In the genomic region with DNA sequence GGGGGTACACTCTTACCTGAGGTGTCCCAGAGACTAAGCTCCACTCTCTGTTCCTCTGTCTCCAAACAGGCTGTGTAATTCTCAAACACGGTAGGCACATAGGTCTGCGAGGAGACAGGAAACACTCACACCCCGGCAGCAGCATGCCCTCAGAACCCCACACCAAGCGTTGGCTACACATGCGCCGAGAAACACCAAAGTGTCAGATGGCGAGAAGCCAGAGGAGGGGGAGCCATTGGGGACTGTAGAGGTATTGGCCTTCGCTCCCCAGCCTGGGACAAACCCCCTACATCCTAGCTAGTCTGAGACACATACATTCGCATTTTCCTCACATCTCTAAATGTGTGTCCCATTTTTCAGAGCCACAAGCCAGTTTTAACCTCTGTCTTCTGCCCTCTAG, we compare ENCODE assay signal across 8 mouse cellular contexts. TPM values are rescaled to one million over a fixed set of nuclear protein-coding genes. Genes with fewer than 3 reads are reported as not detected.
DNase-seq lines count a peak whose midpoint lies in the region; ATAC-seq lines count a peak whose summit lies in the region.

No protein-coding gene starts in this region.

- under 1% methylated on average over 9 of the region's 9 CpGs for WGBS in hindbrain, embryonic 15.5 days

- H3K9ac ChIP-seq in hindbrain, embryonic 15.5 days, result peak overlapping the region; percentile 52

- no peak overlapping the region for H3K27ac ChIP-seq in hindbrain, embryonic 15.5 days (replicated peaks)

- H3K4me1 ChIP-seq in hindbrain, embryonic 15.5 days (replicated peaks), result peaks cover 42% of the 10 kb centered on the region

- DNase-seq in adrenal gland, postnatal 14 days, result peak; percentile 38
- no peak for DNase-seq in adrenal gland, adult 8-10 months
- DNase-seq in A20 (ENCODE audit: low read depth, low spot score), result peak; percentile 57
- peak; percentile 60 to 71 for DNase-seq in cerebellum, postnatal 25 days
- DNase-seq in lung, postnatal 14 days, result peak; percentile 14
- DNase-seq in thymus, postnatal 4 days, result peak; percentile 53
- DNase-seq in urinary bladder, postnatal 10 days (ENCODE audit: low spot score), result no peak

- H3K4me3 ChIP-seq in hindbrain, embryonic 15.5 days, result peak overlapping the region; percentile 53

- ATAC-seq in hindbrain, embryonic 15.5 days (ENCODE audit: low FRiP score, low read depth), result no peak

- no peaks in the 10 kb centered on the region for H3K36me3 ChIP-seq in hindbrain, embryonic 15.5 days

- no peaks in the 10 kb centered on the region for H3K27me3 ChIP-seq in hindbrain, embryonic 15.5 days

- H3K4me2 ChIP-seq in hindbrain, embryonic 15.5 days, result peak overlapping the region; percentile 98

- no peaks in the 10 kb centered on the region for H3K9me3 ChIP-seq in hindbrain, embryonic 15.5 days

RNA-seq across cellular contexts. Expression of a gene that starts 0.8 kb away (rescaled TPM):
- 2.1 and 3.6 TPM in 2 replicates for total RNA-seq in adrenal gland, postnatal 14 days (2021)
- total RNA-seq in adrenal gland, adult 8-10 months (2022), result 1 to 10 TPM; 2.5 to 9.7 (median 4.0) TPM
- 10.3 and 10.4 TPM in 2 replicates for polyA plus RNA-seq in hindbrain, embryonic 15.5 days (2015; fragmentation: Nextera tagmentation; extraction: Ambion mirVana)

RNA-seq across cellular contexts. Expression of a gene that starts 13.8 kb away (rescaled TPM):
- 85.2 and 87.5 TPM in 2 replicates for total RNA-seq in adrenal gland, postnatal 14 days (2021)
- total RNA-seq in adrenal gland, adult 8-10 months (2022), result 100 to 1,000 TPM in 1 of 4 experiments, 10 to 100 TPM in 3; 68.9 to 100 (median 85.6) TPM
- polyA plus RNA-seq in hindbrain, embryonic 15.5 days (2015; fragmentation: Nextera tagmentation; extraction: Ambion mirVana), result 19.4 and 24.8 TPM in 2 replicates

RNA-seq across cellular contexts. Expression of a gene that starts 31.5 kb away (rescaled TPM):
- 0.96 and 0.98 TPM in 2 replicates for total RNA-seq in adrenal gland, postnatal 14 days (2021)
- under 1 TPM; 0.59 to 0.90 (median 0.82) TPM for total RNA-seq in adrenal gland, adult 8-10 months (2022)
- polyA plus RNA-seq in hindbrain, embryonic 15.5 days (2015; fragmentation: Nextera tagmentation; extraction: Ambion mirVana), result 6.8 TPM in 2 replicates

RNA-seq across cellular contexts. Expression of a gene that starts 45.8 kb away (rescaled TPM):
- 12.0 and 18.2 TPM in 2 replicates for total RNA-seq in adrenal gland, postnatal 14 days (2021)
- 10 to 100 TPM; 13.4 to 19.6 (median 15.7) TPM for total RNA-seq in adrenal gland, adult 8-10 months (2022)
- 130 and 136 TPM in 2 replicates for polyA plus RNA-seq in hindbrain, embryonic 15.5 days (2015; fragmentation: Nextera tagmentation; extraction: Ambion mirVana)

RNA-seq across cellular contexts. Expression of a gene that starts 51.5 kb away (rescaled TPM):
- 7.2 and 7.7 TPM in 2 replicates for total RNA-seq in adrenal gland, postnatal 14 days (2021)
- 10 to 100 TPM in 1 of 4 experiments, 1 to 10 TPM in 3; 7.1 to 14.4 (median 9.8) TPM for total RNA-seq in adrenal gland, adult 8-10 months (2022)
- 5.7 TPM in 2 replicates for polyA plus RNA-seq in hindbrain, embryonic 15.5 days (2015; fragmentation: Nextera tagmentation; extraction: Ambion mirVana)

Comparison
In these comparisons a context has a peak if more than half of its experiments do, and no peak if none do; other contexts are left out.
1. DNase-seq: peak in adrenal gland, postnatal 14 days (single experiment), A20 (single experiment), cerebellum, postnatal 25 days (2 of 2), lung, postnatal 14 days (single experiment) and thymus, postnatal 4 days (single experiment); none in adrenal gland, adult 8-10 months (single experiment) and urinary bladder, postnatal 10 days (single experiment).